Mouse (Mus musculus) urinary bladder, adult 18-20 months (tissue): Measurements from ENCODE around the gene Tnfrsf11a.

ENCODE experiments used
- DNase-seq, 2 experiments: peaks; one replicate each; pipeline ENCODE4 v3.0.0; 2022; ENCODE audit warnings: low spot score in 2 of 2, mixed read lengths in 2 of 2

Gene Tnfrsf11a

DNA sequence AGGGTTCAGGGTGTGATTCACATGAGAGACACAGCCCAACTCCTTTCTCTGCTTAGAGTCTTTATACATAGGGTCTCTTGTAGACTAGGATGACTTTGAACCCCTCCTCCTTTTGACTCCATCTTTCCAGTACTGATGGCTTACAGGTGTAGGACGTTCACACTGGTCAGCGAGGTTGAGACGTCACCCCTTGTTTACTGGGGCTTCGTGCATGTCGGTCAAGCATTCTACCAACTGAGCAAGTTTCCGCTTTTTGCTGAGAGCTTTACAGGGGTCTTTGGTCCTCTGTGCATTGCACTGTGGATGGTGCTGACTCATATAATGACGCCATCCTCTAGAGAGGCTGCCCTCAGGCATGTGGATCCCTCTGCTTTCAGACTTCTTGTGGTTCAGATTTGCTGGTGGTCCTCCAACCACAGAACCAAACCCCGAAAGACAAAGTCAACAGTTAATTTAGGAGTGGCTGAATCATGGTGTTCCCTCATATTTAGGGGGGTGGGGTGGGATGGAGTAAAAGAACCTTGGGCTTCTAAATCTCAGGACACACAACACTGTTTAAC, 47.3 kb downstream of the Tnfrsf11a start:
- no peak for DNase-seq

DNA sequence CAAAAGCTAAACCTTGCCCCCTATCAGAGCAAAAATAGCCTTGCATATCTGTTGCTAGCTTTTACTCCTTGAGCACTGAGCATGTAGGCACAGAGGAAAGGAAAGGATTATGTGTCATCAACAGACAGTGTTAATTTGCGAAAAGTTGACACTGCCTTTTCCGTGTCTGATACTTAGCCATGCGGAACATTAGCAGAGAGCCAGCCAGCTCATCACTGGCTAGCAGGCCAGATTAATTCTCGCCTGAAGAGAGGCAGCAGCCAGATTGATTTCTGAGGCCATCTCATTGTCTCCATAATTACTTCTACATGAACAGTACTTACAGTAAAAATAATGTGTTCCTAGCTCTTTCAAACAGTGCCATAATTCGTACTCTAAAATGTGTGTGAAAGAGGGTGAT, 48.7 kb downstream of the Tnfrsf11a start:
- DNase-seq, result no peak

DNA sequence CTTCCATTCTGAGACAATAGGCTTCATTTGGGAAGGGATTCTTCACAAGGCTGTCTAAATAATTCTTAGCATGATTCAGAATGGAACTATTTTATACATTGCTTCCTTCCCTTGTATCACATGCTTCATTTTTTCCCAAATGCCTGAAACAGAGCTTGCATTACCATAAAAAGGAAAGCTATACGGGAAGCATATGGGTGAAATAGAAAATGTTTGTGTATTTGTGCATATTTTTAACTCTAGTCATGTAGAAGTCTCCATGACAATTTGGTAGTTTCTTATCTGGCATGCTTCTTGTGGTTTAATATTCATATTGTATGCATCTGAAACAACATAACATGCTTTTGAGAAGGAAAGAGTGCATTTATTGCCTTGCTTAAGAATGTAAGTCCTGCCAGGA, 52.3 kb downstream of the Tnfrsf11a start:
- DNase-seq, result no peak

DNA sequence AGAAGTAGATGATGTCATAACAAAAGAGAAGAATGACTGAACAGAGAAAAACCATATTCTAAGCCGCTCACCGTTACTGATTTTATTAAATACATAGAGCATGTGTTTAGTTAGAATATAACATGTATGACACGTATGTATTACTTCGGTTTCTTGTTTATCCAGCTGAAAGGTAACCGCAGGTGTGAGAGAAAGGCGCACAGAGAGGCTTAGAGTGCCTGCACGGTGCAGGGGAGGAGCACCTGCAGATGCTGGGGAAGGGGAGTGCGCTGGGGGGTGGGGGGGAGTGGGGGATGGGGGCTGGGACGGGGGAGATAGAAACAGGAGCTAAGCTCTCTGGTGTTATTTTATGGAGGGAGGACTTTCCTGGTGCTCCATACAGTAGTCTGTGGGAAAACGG, 62.4 kb downstream of the Tnfrsf11a start:
- no peak for DNase-seq

DNA sequence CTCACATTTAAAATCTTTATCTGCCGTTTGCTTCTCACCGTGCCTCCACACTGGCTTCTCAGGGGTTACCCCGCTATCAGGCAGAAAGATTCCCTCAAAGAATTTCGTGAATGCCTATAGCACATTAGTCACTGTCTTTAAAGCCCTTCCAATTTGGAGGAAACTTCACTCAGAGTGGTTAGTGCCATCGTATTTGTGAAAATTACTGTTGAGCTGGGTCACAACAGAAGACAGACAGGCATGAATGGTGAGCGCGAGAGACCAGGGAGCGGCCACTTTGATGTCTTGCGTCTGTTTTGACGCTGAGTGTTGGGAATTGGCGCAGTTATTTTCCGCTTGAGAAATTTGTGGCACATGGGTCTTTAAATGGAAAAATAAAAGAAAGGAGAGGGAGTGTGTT, 62.9 kb downstream of the Tnfrsf11a start:
- no peak for DNase-seq

DNA sequence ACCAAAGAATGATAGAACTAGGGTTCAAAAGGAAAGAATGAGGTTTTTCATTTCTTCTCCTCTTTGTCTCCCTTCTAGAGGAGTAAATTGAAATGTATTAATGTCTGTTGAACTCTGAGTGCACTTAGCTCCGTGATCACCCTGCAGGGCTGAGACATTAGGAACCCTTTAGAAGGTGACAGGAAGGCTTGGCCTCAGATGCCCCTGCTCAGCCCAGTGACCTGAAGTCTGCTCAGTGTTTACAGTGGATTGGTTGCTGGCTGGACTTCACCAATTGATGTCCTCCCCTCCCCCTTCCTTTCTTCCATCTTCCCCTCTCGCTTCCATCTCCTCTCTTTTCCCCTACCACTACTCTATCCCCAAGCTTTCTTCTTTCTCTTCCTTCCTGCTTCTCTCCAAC, 63.3 kb downstream of the Tnfrsf11a start:
- no peak for DNase-seq

DNA sequence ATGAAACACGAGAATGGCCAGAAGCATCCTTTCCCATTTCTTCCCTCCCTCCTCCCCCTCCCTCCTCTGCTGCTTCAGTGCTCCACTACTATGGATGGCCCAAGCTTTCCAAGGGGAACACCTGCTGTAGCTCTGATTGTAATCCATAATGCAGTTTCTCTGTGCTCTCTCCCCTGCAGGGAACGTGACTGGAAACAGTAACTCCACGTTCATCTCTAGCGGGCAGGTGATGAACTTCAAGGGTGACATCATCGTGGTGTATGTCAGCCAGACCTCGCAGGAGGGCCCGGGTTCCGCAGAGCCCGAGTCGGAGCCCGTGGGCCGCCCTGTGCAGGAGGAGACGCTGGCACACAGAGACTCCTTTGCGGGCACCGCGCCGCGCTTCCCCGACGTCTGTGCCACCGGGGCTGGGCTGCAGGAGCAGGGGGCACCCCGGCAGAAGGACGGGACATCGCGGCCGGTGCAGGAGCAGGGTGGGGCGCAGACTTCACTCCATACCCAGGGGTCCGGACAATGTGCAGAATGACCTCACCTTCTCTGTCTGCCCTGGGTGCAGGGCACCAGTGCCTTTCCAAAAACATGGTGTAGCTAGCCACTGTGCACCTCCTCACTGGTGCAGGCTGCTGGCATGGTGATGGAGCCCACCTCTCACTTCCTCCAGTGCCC, 64.0 kb downstream of the Tnfrsf11a start:
- no peak for DNase-seq

DNA sequence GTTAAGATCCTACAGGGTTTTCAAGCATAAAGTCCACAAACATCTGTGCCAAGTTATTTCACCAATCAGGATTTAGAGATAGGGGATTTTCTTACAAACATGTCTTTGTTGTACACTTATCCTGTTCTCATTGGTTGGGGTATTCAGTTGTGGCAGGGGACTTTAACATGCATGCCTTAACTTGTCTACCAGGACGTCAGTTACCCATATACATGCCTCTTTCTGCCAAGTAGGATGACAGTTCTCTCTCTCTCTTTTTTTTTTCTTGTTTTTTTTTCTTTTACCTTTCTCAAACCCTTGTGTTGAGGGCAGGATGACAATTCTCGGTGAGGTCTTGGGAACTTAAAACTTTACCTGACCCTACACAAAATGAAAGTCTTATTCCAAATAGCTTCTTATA, 65.9 kb downstream of the Tnfrsf11a start:
- DNase-seq, result no peak

DNA sequence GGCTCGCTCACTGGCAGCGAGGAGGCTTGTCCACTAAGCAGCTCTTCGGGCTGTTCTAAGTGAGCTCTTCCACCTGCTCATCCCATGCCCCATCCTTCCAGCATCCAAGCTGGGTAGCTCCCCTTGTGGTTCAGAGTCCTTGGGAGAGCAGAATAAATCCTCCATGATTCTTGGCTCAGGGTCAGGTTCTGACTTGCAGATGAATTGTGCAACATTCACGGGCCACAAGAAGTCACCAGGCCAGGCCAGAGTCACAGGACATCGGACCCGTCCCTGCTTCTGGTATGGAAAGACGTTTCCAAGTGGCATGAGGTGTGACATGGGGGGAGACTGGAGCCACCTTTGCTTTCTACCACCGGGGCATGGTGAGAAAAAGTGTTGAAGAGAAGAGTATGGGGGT, 68.3 kb downstream of the Tnfrsf11a start:
- no peak for DNase-seq

DNA sequence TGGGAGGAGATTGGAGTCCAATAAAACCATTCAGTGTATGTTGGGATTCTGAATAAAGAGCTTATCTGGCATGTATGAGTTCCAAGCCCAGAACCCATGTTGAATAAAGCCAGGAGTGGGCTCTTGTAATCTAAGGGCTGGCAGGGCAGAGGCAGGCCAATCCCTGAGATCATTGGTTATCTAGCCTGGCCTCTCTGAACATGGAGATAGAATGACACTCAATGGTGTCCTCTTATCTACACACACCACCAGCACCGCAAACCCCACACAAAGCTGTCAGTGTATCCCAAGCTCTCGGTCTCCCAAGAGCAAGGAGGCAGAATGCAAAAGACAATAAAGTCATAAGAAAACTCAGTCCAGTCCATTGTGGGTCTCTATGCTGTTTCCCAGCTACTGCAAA, 70.8 kb downstream of the Tnfrsf11a start:
- no peak for DNase-seq

DNA sequence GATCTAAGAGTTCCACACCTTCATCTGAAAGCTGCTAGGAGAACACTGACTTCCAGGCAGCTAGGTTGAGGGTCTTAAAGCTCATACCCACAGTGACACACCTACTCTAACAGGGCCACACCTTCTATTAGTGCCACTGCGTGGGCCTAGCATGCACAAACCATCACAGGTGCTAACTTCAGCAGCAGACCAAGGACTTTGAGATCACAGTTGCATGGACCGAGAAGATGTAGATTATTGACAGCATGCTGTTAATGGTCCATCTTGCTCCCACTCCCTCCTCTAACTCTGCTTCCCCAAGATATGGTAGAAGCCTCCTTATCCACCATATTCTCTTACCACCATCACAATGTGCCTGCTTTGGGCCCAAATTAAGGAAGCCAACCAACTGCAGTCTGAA, 79.2 kb downstream of the Tnfrsf11a start:
- no peak for DNase-seq

DNA sequence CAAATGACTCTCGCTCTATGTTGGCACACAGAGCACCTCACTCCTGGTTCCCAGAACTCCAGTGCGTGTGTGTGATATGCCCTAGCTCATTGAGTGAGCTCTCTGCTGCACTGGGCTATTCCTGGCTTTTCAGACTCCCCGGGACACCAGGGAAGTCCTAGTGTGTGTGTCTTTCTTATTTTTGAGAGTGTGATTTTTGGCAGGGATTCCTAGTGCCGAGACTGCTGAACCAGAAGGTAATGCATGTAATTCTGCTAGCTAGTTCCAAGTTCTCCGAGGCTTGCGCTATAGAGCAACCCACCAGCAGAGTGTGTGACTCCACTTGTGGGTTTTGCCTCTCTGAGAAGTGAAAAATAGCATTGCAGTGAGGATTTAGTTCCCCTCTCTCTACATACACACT, 96.1 kb downstream of the Tnfrsf11a start:
- no peak for DNase-seq

DNA sequence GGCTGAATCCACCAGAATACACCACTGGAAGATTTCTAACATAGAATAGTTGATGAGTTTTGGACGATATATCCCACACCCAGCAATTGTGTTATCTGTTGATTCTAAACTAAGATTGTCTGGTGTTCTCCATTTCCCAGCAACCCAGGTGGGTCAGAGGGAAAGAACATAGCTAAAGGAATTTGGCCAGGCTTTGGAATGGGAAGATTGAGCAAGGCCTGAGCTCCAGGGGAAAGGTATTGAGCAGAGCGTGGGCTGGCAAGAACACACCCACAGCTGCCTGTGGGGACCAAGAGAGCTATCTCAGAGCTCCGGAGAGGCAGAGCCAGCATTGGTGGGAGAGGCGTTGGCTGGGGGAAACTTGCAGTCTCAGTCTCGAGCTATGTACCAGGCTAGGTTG, 97.3 kb downstream of the Tnfrsf11a start:
- no peak for DNase-seq

DNA sequence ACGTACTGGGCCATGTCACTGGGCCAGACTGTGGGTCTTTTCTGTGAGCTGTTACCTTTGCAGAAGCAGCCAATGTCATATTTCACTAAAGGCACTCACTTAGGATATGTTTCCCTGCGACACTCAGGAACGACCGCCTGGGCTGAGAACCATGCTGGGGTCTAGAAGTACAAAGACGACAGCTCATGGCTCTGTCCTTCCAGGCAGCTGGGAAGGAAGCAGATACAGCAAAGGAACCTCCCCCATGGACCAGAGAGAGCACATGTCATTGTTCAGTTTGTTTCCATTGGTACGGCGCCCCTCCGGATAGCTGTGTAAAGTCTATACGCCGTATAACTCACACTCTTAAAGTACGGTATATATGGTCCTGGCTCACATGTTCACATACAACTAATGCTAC, 97.9 kb downstream of the Tnfrsf11a start:
- DNase-seq, result no peak

DNA sequence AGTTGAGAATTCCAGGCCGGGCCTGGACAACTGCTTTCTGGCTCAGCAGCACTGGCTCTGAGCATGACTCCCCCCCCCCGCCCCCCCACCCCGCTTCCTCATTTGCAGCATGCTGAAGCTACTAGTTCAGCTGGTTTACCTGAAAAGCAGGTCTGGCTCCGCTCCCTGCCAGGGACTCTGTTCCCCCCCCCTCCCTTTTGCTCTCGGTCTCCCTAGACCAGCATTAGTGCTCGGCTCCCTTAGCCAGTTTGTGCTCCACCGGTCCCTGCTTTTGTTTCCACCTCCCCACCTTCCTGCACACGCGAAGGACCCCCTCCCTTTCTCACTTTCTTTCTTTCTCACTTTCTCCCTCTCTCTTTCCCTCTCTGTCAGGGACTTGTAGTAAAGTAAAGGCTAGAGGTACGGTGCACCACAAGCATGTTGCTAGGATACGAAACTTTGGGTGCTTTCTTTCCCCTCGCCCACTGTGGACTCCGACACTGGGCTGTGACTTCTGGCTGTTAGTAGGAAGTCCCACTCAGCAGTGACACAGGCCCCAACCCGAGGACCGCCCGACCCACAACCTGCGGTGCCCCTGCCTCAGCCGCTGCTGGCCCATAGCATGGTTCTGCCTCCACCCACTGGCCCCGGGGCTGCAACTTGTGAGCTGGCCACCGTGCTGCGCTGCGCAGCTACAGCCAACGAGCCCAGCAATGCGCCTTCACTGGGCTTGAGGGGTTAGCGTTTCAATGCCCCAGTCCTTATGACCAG, 100.2 kb downstream of the Tnfrsf11a start:
- peak in 1 of 2 experiments; percentile 41 for DNase-seq

DNA sequence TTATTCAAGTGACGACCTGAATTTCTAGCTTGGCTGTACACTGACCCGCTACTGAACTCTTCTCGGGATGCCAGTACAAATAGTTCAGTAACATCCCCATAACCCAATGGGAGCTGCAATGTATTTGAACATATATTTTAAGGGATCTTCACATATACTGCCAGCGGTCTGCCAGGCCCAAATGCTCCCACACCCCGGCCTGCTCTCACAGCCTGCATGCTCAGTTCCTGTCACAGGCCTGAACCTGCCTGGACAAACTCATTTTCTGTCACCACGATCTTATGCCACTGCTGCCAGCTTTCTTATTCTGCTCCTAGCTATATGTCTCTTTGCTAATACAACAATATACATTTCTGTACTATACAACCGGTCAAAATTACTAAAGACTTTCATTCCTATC, 100.9 kb downstream of the Tnfrsf11a start:
- DNase-seq, result peak; percentile 16 to 51

DNA sequence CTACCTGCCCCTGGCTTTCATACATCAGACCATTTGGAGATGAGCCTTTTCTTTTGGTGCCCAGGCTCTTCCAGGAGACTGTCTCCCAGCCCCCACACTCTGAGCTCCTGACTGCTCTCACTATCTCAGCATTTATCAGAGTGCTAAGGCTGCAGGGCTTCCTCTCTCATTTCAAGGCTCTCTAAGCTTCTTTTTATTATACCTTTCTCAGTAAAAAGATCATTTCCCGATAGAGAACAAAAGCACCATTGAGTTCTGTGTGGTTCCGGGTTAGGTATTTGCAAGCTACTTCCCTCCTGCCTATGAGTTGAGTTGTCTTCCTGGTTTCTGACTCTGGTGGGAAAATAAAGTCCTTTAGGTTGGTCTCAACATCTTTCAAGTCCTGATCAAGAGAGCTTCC, 103.0 kb downstream of the Tnfrsf11a start:
- DNase-seq, result no peak

DNA sequence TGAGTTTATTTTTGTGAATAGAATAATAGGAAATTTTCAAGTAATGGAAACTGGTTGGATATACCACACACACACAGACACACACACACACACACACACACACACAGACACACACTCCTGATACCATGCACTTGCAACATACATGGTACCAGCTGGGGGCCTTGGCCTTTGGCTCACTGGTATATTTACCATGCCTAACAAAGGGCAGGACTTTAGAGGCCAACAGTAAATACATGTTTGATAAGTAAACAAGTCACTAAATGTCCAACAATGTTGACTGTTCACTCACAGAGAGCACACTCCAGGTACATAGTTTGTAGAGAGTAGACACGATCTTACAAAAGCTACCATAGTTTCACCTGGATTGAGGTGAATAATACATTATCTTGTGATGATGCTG, 104.6 kb downstream of the Tnfrsf11a start:
- no peak for DNase-seq

DNA sequence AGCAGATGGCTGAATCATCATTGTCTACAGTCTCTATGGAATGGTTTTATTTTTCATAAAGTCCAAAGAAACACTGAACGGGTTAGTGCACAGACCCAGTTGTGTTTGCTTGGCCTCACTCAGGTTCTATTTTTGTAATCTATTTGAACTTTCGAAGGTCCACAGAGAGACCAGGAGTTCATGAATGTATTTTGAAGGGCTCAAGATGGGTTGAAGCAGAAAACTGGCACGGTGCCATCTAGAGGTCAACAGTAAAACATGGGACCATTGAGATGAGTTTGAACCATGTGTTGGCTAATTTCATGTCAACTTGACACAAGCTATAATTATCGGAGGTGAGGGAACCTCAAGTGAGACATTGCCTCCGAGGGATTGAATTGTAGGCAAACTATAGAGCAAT, 105.1 kb downstream of the Tnfrsf11a start:
- no peak for DNase-seq

DNA sequence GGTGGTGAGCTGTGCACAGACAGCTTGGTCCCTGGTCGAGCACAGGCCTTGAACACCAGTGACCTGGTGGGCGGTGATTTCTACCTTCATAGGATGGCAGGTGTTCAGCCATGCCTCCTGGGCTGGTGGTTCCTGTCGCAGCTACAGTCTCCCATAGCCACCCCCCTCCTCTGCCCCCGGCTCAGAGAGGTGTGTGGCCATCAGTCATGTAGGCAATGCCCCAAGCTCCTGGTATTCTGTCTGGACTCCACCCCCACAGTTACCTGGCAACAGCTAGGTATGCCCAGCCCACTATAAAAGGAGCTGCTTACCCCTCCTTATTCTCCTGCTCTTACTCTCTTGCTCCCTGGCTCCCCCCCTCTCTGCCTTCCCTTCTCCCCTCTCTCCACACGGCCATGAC, 105.8 kb downstream of the Tnfrsf11a start:
- no peak for DNase-seq

DNA sequence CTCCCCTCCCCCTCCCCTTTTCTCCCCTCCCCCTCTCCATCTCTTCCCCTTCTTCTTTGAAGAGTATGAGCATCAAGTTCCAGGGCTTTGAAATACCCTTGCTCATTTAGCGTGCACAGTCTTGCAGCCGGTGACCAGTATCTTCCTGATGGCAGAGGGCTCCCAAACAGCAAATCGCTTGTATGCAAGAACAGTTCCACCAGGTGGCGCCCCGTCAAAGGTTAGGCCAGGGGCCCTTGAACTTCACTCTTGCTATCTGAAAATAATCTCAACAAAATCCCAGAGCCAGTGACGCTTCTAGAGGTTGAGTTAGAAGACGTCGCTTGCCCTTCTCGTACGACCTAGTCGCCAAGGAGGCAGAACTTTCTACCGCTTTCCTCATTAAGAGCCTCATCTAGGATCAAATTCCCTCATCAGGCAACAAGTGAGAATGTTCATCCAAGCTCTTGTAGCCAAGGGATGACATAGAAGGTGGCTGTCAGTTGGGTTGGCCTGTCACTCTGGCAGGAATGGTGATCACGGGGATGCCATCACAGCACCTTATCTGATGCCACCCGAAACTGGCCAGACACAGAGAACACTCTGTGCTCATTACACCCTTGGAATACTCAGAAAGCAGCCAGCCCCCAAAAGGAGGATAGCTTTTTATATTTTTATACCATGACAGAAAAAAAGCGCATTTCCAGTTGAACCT, 110.7 kb downstream of the Tnfrsf11a start:
- DNase-seq, result peak; percentile 77 to 80

DNA sequence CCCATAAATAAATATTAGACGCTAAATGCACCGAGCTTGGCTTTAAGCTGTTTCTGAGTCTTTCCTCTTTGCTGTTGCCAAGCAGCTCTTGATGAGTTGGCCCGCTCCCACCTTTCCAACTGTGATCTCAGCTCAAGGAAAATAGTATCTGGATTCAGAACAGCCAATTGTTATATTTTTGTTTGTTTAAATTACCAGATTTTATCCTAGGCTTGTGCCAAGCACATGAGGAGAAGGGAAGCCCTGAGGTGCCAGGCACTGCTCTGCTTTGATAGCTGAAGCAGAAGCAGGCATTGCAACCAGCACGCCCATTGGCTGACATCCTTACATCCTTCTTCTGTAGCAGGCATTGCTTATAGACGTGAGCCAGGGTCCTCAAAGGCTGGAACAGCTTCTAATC, 114.5 kb downstream of the Tnfrsf11a start:
- DNase-seq, result no peak
